Mouse (Mus musculus): ENCODE measurements at regions not wholly inside any gene's neighbourhood (a gene's known extent, or its start where the extent isn't known, plus 50 kb on each side); places are given as distances from the start of the nearest gene placed in this dataset.
"Not testable (repeated sequence)": the region's sequence is repeated elsewhere in the genome, so short reads cannot be mapped to it uniquely, and the experiment has no call there.

DNA sequence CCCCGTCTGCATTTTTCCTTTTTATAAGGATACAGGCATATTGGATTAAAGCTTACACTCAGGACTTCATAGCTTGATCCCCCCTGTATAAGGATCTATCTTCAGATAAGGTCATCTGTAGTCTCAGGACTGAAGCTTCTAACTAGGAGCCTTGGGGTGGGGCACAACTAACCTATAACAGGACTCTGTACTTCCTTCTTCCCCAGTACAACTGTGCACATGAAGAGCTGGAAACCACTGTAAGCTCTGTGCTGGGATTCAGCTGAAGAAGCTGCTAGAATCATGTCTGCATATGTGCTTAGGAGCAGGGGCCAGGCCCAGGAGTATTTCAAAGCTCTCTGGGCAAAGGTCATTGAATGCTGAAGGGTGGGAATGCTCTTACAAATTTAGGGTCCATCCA, 137.9 kb downstream of the Tcp10c start:
- not testable (repeated sequence) for DNase-seq (ENCODE audit: low read depth)

- not testable (repeated sequence) for DNase-seq (ENCODE audit: low read depth)
These were observed 138.4 kb downstream of the Tcp10c start for GRCm38 (mm10) chr17:13492649-13493277.

GRCm38 (mm10) chr17:13493866-13494265, 139.5 kb downstream of the Tcp10c start:
- not testable (repeated sequence) for DNase-seq (ENCODE audit: low read depth)

- DNase-seq (ENCODE audit: low read depth), result not testable (repeated sequence)
These were observed 140.1 kb downstream of the Tcp10c start for GRCm38 (mm10) chr17:13494475-13494874.

- not testable (repeated sequence) for DNase-seq (ENCODE audit: low read depth)
These were observed 150.0 kb downstream of the Tcp10c start for GRCm38 (mm10) chr17:13504365-13504764.

GRCm38 (mm10) chr17:13504827-13505268, 150.5 kb downstream of the Tcp10c start:
- DNase-seq (ENCODE audit: low read depth), result not testable (repeated sequence)

- DNase-seq (ENCODE audit: low read depth), result not testable (repeated sequence)
These were observed 153.2 kb downstream of the Tcp10c start for GRCm38 (mm10) chr17:13507397-13508063.

- DNase-seq (ENCODE audit: low read depth), result not testable (repeated sequence)
These were observed 165.2 kb downstream of the Tcp10c start for GRCm38 (mm10) chr17:13519409-13520201.

GRCm38 (mm10) chr17:13532579-13532978, 178.2 kb downstream of the Tcp10c start:
- not testable (repeated sequence) for DNase-seq (ENCODE audit: low read depth)

DNA sequence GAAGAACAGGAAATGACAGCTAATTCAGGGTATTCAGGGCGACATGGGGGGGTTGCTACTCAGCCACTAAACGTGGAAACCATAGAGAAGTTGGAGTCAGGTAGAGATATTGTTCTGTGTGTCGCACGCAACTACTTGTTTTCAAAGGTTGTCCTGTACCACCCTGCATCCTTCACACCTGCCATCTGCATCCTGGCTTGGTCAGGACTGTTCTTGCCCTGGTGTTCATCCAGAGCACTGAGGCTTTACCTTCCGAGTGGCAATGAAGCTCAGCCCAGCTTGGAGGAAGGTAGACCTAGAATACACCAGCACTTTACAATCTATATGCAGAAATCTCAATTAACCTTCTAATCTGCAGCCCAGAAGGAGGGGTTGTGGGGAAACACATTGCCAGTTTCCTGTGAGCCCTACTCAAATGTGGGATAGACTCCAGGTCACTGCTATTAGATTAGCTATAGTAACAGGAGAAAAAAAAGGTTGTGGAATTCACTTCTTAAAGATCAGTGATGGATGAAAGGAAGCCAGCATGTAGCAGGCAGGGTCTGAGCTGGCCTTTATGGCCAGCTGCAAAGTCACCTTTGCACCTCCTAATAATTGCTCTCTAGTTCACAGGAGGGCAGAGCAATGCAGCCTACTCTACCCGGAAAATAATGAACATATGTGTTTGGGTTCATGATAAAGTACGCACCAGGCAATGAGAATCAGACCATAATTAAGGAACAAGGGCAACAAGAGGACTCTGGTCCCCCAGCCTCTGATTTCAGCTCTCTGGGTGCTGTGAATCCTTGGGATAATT, 186.3 kb downstream of the Tcp10c start:
- DNase-seq (ENCODE audit: low read depth), result no peak

GRCm38 (mm10) chr17:13541249-13541648, 186.9 kb downstream of the Tcp10c start:
- DNase-seq (ENCODE audit: low read depth), result no peak

GRCm38 (mm10) chr17:13542261-13542660, 187.9 kb downstream of the Tcp10c start:
- DNase-seq (ENCODE audit: low read depth), result no peak

DNA sequence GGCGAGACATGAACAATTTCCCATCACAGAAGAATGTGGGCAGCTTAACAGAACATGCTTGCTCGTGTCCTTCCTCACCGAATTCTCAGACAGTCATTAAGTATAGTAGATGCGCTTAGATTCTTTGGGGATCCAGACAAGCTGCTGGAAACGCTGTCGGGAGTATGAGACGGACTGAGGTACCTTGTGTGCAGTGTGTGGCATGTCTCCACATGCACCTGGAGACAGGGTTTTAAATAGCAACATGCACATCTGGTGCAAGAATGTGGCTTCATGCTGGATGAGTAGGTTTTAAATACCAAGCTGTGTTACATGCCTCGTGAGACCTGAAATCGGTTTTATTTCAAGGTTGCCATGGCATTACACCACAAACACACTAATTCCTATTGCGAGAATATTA, 188.5 kb downstream of the Tcp10c start:
- no peak for DNase-seq (ENCODE audit: low read depth)

- no peak for DNase-seq (ENCODE audit: low read depth)
These were observed 189.8 kb downstream of the Tcp10c start for GRCm38 (mm10) chr17:13544036-13544795.

DNA sequence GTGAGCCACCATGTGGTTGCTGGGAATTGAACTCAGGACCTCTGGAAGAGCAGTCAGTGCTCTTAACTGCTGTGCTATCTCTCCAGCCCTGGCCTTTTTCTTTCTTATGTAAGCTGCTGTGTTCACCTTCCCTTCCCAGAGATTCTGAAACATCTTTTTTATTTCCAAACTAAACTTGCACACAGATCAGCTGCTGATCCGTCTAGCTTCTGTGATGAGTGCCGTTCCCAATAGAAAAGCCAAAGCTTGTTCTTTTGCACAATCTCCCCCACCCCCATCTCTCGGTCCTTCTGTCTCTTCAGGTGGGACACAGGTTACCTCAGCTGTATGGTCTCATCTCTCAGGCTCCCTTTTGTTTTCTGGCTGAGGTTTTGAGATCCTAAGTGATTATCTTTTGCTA, 191.9 kb downstream of the Tcp10c start:
- no peak for DNase-seq (ENCODE audit: low read depth)

GRCm38 (mm10) chr17:13546669-13547085, 192.3 kb downstream of the Tcp10c start:
- DNase-seq (ENCODE audit: low read depth), result no peak

DNA sequence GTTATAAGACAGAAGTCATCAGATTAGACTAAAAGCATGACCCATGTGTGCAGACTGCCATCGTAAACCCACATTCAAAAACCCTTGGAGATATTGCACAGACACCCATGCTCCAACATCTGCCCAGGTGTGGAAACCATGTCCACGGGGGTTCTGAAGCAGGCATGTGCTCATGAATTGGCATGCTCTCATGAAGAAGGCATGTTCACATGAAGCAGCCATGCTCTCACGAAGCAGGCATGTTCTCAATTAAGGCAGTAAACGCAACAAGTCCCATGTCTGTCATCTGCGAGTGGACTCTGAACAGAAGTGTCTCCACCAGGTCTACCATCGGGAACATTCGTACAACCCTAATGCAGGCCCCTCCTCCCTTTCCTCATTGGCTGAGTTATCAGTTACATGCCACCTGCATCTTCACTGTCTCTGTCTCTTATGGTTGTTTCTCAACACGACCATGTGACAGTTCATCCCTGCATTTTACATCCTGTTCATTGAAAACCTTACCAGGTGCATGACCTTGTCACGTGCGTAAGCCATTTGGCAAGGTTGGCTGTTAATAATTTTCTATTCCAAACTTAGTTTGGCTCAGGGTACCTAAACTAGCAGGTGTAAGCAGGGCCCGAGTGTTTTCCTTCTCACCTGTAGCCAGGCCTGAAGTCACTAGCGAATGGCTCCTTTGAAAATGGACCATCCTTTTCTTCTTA, 193.4 kb downstream of the Tcp10c start:
- DNase-seq (ENCODE audit: low read depth), result no peak

- DNase-seq (ENCODE audit: low read depth), result no peak
These were observed 195.9 kb downstream of the Tcp10c start for GRCm38 (mm10) chr17:13549975-13550895.

- DNase-seq (ENCODE audit: low read depth), result not testable (repeated sequence)
These were observed 196.5 kb downstream of the Tcp10c start for GRCm38 (mm10) chr17:13550896-13551267.

Measured in 416B (cell line).